Mouse (Mus musculus) adrenal gland (tissue): ENCODE data around the gene B3galt6.

Experiments used
- intact Hi-C: fragments of 180-260 bp; cut with DNase I; formaldehyde crosslinking; loops from one replicate; pipeline ENCODE4 v1.15.1; 2025
- long read RNA-seq, 2 experiments: library from polyadenylated mRNA; unstranded; transcript quantifications; one replicate each; pipeline ENCODE4 v2.0.0; 2020; ENCODE audit warnings: borderline replicate concordance in 1 of 2; ENCODE audit not compliant: insufficient replicate concordance in 1 of 2

Gene B3galt6
- long read RNA-seq, experiment 1, transcript B3galt6-201 (1 exons, 3,184 nt) = major isoform, 21 of 21 reads
- long read RNA-seq, experiment 1, partial matches to known transcripts = 0 of 21 reads
- long read RNA-seq, experiment 1, other reads (novel, unspliced or antisense) = 0 of 21 reads
- long read RNA-seq, experiment 2, transcript B3galt6-201 (1 exons, 3,184 nt) = major isoform, 47 of 47 reads
- long read RNA-seq, experiment 2, partial matches to known transcripts = 0 of 47 reads
- long read RNA-seq, experiment 2, other reads (novel, unspliced or antisense) = 0 of 47 reads

- intact Hi-C loops = loop anchor here (5.0 kb wide), 1 partner anchor 35 kb away; no protein-coding TSS in a partner anchor
Observed at GRCm38 (mm10) chr4:155992241-155992905, at the start of gene B3galt6, which contains the start of gene Sdf4. Gene B3galt6, minus strand, starts transcription at chr4:155992649. Gene Sdf4, plus strand, starts transcription at chr4:155992872.

GRCm38 (mm10) chr4:156034901-156035300, 42.5 kb upstream of the B3galt6 start:
- intact Hi-C loops = loop anchor here (5.0 kb wide), 2 partner anchors 38 to 73 kb away; partner anchors contain the start of gene C1qtnf12

DNA sequence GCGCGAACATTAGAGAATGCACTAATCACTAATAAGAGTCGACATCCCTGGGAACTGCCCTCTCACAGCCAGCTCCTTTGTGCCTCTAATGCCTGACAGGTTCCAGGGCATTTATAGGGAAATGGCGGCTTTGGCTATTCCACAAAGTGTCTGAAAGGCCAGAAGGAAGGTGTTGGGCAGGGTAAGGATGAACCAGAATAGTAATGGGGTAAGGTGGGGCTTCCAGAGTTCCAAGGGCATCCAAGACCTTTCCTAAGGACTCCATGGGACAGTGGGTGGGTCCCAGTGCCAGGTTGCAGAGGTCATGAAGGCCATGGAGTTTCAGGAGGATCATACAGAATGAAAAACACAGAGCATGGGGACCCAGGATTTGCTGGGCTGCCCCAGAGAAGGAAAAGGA, 41.9 kb upstream of the B3galt6 start:
- intact Hi-C loops = loop anchor here (5.0 kb wide), 2 partner anchors 37 to 72 kb away; partner anchors contain the start of gene C1qtnf12

GRCm38 (mm10) chr4:156033476-156034119, 41.1 kb upstream of the B3galt6 start:
- intact Hi-C loops = loop anchor here (5.0 kb wide), 2 partner anchors 36 to 71 kb away; partner anchors contain the start of gene C1qtnf12

- intact Hi-C loops = loop anchor here (5.0 kb wide), 2 partner anchors 36 to 71 kb away; partner anchors contain the start of gene C1qtnf12
Observed at GRCm38 (mm10) chr4:156032856-156033255, 40.4 kb upstream of the B3galt6 start.

GRCm38 (mm10) chr4:156031593-156032391, 39.3 kb upstream of the B3galt6 start:
- intact Hi-C loops = loop anchor here (5.0 kb wide), 2 partner anchors 34 to 69 kb away; partner anchors contain the start of gene C1qtnf12

GRCm38 (mm10) chr4:156031255-156031592, 38.8 kb upstream of the B3galt6 start:
- intact Hi-C loops = loop anchor here (5.0 kb wide), 2 partner anchors 34 to 69 kb away; partner anchors contain the start of gene C1qtnf12

- intact Hi-C loops = loop anchor here (5.0 kb wide), 2 partner anchors 33 to 68 kb away; partner anchors contain the start of gene C1qtnf12
Observed at GRCm38 (mm10) chr4:156030651-156031118, 38.2 kb upstream of the B3galt6 start.

DNA sequence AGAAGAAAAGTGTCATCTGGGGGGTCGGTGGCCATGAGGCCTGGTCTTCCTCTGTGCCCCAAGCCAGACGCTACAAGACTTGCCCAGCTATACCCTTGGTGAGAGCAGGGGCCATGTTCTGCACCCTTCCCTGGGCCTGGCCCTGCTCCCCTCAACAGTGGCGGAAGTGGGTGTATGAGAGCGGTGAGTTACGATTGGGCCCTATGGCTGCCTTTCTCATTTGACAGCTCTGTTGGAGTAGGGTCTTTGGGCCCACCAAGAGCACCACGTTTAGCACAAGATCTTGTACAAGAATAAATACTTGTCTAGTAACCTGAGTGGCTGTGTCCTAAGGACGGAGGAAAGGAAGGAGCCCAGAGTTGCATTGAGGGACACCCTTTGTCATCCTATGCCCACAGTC, 36.1 kb upstream of the B3galt6 start:
- intact Hi-C loops = no loop called here

GRCm38 (mm10) chr4:156026013-156026412, 33.6 kb upstream of the B3galt6 start, which contains the start of gene Tnfrsf18:
Gene Tnfrsf18, plus strand, starts transcription at chr4:156026164.
- intact Hi-C loops = no loop called here

- intact Hi-C loops = no loop called here
Observed at GRCm38 (mm10) chr4:156024184-156024583, 31.7 kb upstream of the B3galt6 start.

DNA sequence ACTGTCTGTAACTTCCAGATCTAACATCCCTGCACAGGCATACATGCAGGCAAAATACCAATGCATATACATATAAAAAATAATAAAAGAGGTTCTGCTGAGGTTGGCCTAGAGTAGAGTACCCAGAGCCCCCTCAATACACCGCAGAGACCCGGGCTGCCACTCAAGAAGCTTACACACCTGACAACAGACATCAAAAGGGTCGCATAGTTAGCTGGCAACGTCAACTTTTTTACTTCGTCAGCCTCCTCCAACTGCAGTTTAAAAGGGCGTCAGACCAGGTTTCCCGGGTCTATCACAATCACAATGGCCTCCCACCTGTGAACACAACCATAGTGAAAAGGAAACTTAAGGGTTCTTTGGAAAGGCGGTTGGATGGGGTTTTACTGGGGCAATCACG, 31.1 kb upstream of the B3galt6 start:
- intact Hi-C loops = no loop called here

DNA sequence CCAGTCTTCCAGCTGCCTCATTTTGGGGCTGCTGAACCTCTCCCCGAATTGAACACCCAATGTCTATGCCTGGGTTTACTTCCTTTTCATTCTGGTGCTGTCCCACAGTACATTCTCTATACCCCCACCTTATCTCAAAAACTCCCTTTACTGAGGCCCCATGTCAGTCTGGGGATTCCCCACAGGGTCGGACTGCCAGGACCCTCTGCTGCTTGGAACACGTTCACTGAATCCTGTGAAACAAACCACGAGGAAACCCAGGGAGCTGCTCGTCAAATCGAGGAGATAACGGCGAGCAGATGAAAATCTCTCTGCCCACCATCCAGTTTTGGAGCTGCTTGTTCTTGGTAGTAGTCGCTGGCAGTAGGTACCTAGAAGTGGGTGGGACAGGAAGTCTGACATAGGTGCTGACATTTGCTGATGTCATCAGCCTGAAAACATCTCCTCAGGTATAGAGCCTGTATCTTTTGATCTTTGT, 29.5 kb upstream of the B3galt6 start:
- intact Hi-C loops = no loop called here

GRCm38 (mm10) chr4:156021381-156021780, 28.9 kb upstream of the B3galt6 start:
- intact Hi-C loops = no loop called here

DNA sequence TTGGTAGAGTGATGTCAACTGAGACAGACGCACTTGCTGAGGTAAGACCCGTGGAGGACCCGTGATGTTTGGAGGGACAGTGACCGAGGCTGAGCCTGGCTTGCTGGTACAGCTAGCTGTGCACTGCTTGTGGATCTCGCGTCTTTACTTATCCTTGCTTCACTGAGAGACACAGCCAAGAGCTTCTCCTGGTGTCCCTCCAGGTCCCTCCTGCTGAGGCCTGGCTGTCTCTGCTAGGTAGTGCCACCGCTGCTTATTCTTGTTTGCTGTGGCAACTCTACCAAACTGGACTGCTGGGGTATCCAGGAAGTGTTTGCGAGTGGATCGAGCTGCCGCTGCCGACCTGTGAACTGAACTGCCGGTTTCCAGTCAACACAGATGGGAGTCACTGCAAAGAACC, 27.3 kb upstream of the B3galt6 start:
- intact Hi-C loops = no loop called here

- intact Hi-C loops = no loop called here
Observed at GRCm38 (mm10) chr4:156014436-156014835, 22.0 kb upstream of the B3galt6 start.

DNA sequence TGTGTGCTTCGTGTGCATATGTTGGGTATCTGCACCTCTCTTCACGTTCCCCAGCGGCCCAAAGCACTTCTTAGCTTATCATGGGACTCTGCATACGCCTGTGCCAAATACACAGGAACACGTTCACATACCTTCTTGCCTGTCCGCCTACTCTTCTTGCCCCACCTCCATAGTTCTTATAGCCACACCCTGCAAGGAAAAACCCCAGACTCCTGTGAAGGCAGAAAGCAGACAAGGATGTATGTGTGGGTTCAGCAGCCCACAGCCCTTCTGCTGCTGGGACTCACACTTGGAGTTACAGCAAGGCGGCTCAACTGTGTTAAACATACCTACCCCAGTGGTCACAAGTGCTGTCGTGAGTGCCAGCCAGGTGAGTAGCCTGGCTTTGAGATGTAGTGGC, 21.2 kb upstream of the B3galt6 start, which contains the start of gene Tnfrsf4:
Gene Tnfrsf4 (plus strand): TSS at position 207 of the 400 bp plus-strand sequence.
- intact Hi-C loops = no loop called here

- intact Hi-C loops = no loop called here
Observed at GRCm38 (mm10) chr4:156008369-156008768, 15.9 kb upstream of the B3galt6 start.

DNA sequence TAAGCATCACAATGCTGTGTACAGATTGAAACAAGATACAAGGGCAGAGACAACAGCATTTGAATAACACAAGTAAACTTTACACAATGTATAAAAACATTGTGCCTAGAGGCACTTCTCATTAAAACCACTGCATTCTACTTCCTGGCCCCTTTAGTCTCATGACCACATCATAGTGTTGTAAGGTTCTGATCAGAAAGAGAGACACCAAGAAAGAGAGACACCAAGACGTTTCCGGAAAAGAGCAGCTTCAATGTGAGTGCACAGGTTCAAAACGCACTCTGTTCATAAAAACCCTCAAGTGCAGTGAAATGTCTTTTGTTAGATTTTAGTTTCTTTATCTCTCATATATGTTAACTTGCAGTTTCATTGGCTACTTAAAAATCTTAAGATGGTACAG, 11.7 kb upstream of the B3galt6 start:
- intact Hi-C loops = no loop called here

- intact Hi-C loops = loop anchor here (5.0 kb wide), 1 partner anchor 36 kb away; no protein-coding TSS in a partner anchor
Observed at GRCm38 (mm10) chr4:155993606-155994005, 1.2 kb upstream of the B3galt6 start.
